Mouse (Mus musculus) embryonic facial prominence, embryonic 12.5 days (tissue): Measurements from ENCODE around the gene Klf13. TPM values are rescaled to one million over a fixed set of nuclear protein-coding genes. Genes with fewer than 3 reads are reported as not detected.

Source experiments
- ATAC-seq: fragments of 200-750 bp; cut with Nextera tagmentation; 2 replicates; pipeline ENCODE4 v1.8.0; 2017; ENCODE audit not compliant: insufficient number of reproducible peaks, insufficient read depth, low FRiP score, low TSS enrichment
- H3K27ac ChIP-seq: fragments of 300-500 bp; sonication (generic); 2 replicates; pipeline ENCODE4 v1.5.1; 2016; ENCODE audit warnings: mild to moderate bottlenecking
- H3K27me3 ChIP-seq: fragments of 300-500 bp; sonication (generic); 2 replicates; pipeline ENCODE4 v1.6.1; 2016; ENCODE audit warnings: mild to moderate bottlenecking, moderate library complexity
- H3K36me3 ChIP-seq: fragments of 300-500 bp; sonication (generic); 2 replicates; pipeline ENCODE4 v1.6.1; 2016; ENCODE audit warnings: mild to moderate bottlenecking
- H3K4me1 ChIP-seq: fragments of 300-500 bp; sonication (generic); 2 replicates; pipeline ENCODE4 v1.6.1; 2016
- H3K4me2 ChIP-seq: fragments of 300-500 bp; sonication (generic); replicated peaks from 2 replicates; pipeline ENCODE4 v1.6.1; 2016; ENCODE audit warnings: mild to moderate bottlenecking, moderate library complexity
- H3K4me3 ChIP-seq: fragments of 300-500 bp; sonication (generic); 2 replicates; pipeline ENCODE4 v1.5.1; 2016; ENCODE audit warnings: mild to moderate bottlenecking
- H3K9ac ChIP-seq: fragments of 300-500 bp; sonication (generic); 2 replicates; pipeline ENCODE4 v1.6.1; 2016; ENCODE audit warnings: mild to moderate bottlenecking, moderate library complexity
- H3K9me3 ChIP-seq: fragments of 300-500 bp; sonication (generic); 2 replicates; pipeline ENCODE4 v1.6.1; 2016; ENCODE audit warnings: mild to moderate bottlenecking, moderate library complexity
- WGBS: fragments of 180-500 bp; shearing (Covaris S2); methylation state at CpG from one replicate; pipeline ENCODE4 v1.1.7; 2016; 5-methylcytosine and 5-hydroxymethylcytosine counted together
- polyA plus RNA-seq: library from polyadenylated mRNA; unstranded; fragments of >200 nt; fragmentation: Nextera tagmentation; extraction: Ambion mirVana; gene quantifications from 2 replicates; pipeline ENCODE4 v1.2.1, GENCODE M21; 2016

Klf13 gene
- polyA plus RNA-seq, 1 experiment from 2014 or later, result 21.4 TPM

GRCm38 (mm10) chr7:63888674-63889073, 50.0 kb downstream of the Klf13 start:
- ATAC-seq, result no peak
- Histone ChIP-seq H3K4me2 (no peak overlapping the region), H3K27ac (no peak overlapping the region), H3K27me3 (no peaks in the 10 kb centered on the region), H3K4me1 (0 out of 2 replicates have a peak, but pooled peaks cover 3% of the 10 kb centered on the region), H3K36me3 (peaks cover 11% of the 10 kb centered on the region; the same call in 1 of the 2 replicates), H3K9me3 (no peaks in the 10 kb centered on the region), H3K9ac (no peak overlapping the region), H3K4me3 (no peak overlapping the region)
- WGBS, result 69% methylated on average over 6 of the region's 6 CpGs

DNA sequence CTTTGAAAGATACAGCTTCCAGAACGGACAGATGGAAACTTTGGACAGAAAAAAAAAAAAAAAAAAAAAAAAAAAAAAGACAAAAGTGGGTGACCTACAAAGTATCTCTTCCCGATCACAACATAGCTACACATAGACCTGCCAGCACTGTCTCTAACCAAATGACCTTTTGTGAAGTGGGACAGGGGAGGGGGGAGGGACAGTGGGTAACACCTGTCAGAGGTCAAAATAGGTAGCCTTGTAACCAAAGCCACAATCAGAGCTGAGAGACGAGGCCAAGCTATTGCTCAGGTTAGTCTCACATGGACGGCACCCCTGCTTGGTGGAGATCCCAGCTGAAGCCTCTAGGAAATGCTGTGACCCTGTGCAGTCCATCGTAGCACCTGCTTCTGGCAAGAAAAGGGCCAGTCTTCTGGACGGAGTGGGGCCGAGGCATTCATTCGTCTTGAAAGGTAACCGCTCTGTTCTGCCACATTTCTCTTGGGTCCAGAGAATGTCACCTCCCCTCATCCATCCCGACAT, 51.1 kb downstream of the Klf13 start:
- no peaks in the 10 kb centered on the region for H3K9me3 ChIP-seq
- no peak for ATAC-seq
- H3K27me3 ChIP-seq, result no peaks in the 10 kb centered on the region
- WGBS, result 82% methylated on average over 10 of the region's 10 CpGs
- H3K36me3 ChIP-seq, result peaks cover 11% of the 10 kb centered on the region; the same call in 1 of the 2 replicates
- 0 out of 2 replicates have a peak, but pooled peaks cover 3% of the 10 kb centered on the region for H3K4me1 ChIP-seq
- no peak overlapping the region for H3K9ac ChIP-seq
- no peak overlapping the region for H3K4me2 ChIP-seq
- H3K4me3 ChIP-seq, result no peak overlapping the region
- no peak overlapping the region for H3K27ac ChIP-seq

- Histone ChIP-seq H3K27ac (no peak overlapping the region), H3K4me2 (no peak overlapping the region), H3K9ac (no peak overlapping the region), H3K4me1 (0 out of 2 replicates have a peak, but pooled peaks cover 3% of the 10 kb centered on the region), H3K9me3 (no peaks in the 10 kb centered on the region), H3K27me3 (no peaks in the 10 kb centered on the region), H3K36me3 (peaks cover 11% of the 10 kb centered on the region; the same call in 1 of the 2 replicates), H3K4me3 (no peak overlapping the region)
- WGBS, result 50% methylated on average over 8 of the region's 8 CpGs
- no peak for ATAC-seq
These were observed 51.6 kb downstream of the Klf13 start for GRCm38 (mm10) chr7:63887034-63887551.

GRCm38 (mm10) chr7:63885025-63885424, 53.7 kb downstream of the Klf13 start:
- Histone ChIP-seq H3K4me2 (no peak overlapping the region), H3K36me3 (peaks cover 10% of the 10 kb centered on the region; the same call in 1 of the 2 replicates), H3K9ac (no peak overlapping the region), H3K27me3 (no peaks in the 10 kb centered on the region), H3K9me3 (no peaks in the 10 kb centered on the region), H3K27ac (no peak overlapping the region), H3K4me3 (no peak overlapping the region), H3K4me1 (0 out of 2 replicates have a peak, but pooled peaks cover 3% of the 10 kb centered on the region)
- 88% methylated on average over 7 of the region's 7 CpGs for WGBS
- ATAC-seq, result no peak

DNA sequence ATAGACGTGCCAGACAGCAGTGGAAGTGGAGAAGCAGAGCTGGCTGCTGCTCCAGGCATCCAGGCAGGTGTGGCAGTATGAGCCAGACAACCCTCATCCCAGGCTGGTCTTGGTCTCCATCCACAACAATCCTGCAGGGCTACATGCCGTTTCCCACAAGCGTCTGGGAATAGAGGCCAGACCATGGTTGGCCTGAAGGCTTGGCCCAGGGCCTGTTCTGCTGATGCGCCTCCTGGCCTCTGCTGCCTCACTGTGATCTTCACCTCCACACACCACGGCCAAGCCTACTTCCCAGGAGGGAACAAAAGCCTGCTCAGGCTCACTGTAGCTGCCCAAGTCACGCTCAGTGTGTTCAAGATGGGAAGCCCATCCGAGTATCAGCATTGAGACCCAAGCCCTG, 56.0 kb downstream of the Klf13 start:
- Histone ChIP-seq H3K27ac (no peak overlapping the region), H3K9me3 (no peaks in the 10 kb centered on the region), H3K9ac (no peak overlapping the region), H3K4me2 (no peak overlapping the region), H3K4me3 (no peak overlapping the region), H3K36me3 (no peaks in the 10 kb centered on the region), H3K4me1 (no peaks in the 10 kb centered on the region), H3K27me3 (no peaks in the 10 kb centered on the region)
- WGBS, result 87% methylated on average over 7 of the region's 7 CpGs
- ATAC-seq, result no peak

DNA sequence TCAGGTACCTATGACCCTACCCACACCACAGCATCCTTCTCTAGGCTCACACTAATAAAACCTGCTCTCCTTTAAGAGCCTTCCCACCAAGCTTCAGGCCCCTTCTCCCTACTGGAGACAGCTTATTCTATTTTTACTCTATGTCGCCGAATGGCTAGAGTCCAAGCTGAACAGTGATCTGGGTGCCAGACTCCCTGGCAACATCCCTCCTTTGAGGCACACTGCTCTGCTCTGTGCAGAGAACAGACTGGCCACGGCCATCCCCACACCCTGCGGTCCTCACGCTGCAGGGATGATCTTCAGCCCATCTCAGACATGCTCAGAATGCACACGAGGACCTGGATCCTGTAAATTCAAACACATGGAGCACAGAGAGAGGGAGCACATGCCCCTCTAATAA, 59.1 kb downstream of the Klf13 start:
- Histone ChIP-seq H3K27me3 (no peaks in the 10 kb centered on the region), H3K4me3 (no peak overlapping the region), H3K9me3 (no peaks in the 10 kb centered on the region), H3K36me3 (no peaks in the 10 kb centered on the region), H3K9ac (no peak overlapping the region), H3K4me2 (no peak overlapping the region), H3K27ac (no peak overlapping the region), H3K4me1 (no peaks in the 10 kb centered on the region)
- 87% methylated on average over 6 of the region's 6 CpGs for WGBS
- no peak for ATAC-seq

DNA sequence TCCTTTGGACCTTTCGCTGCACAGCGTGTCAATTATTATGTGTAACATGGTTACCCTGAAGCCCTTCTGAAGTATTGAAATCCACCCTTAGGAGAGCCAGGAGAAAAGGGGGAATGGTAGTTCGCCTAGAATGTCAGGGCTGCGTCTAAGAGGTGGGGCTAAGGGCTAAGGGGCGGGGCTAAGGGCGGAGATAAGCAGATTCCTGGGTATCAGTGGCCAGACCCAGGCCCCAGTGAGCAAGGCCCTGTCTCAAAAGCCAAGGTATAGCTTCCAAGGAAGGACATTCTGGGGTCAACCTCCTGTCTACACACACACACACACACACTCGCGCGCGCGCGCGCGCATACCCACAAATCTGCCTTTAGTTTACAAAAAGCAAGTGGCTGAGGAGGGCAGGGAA, 61.1 kb downstream of the Klf13 start:
- Histone ChIP-seq H3K4me1 (no peaks in the 10 kb centered on the region), H3K9ac (no peak overlapping the region; the same call in 1 of the 2 replicates), H3K9me3 (no peaks in the 10 kb centered on the region), H3K36me3 (no peaks in the 10 kb centered on the region), H3K27ac (no peak overlapping the region), H3K27me3 (no peaks in the 10 kb centered on the region), H3K4me2 (no peak overlapping the region), H3K4me3 (no peak overlapping the region)
- no peak for ATAC-seq
- 27% methylated on average over 14 of the region's 14 CpGs for whole genome bisulfite sequencing

GRCm38 (mm10) chr7:63876640-63877039, 62.1 kb downstream of the Klf13 start:
- H3K9me3 ChIP-seq, result no peaks in the 10 kb centered on the region
- no peaks in the 10 kb centered on the region for H3K27me3 ChIP-seq
- H3K4me3 ChIP-seq, result no peak overlapping the region
- no peak overlapping the region for H3K4me2 ChIP-seq
- 85% methylated on average over 2 of the region's 2 CpGs for WGBS
- no peak for ATAC-seq
- no peaks in the 10 kb centered on the region for H3K4me1 ChIP-seq
- H3K9ac ChIP-seq, result no peak overlapping the region
- H3K27ac ChIP-seq, result no peak overlapping the region
- no peaks in the 10 kb centered on the region for H3K36me3 ChIP-seq

GRCm38 (mm10) chr7:63875686-63876085, 63.0 kb downstream of the Klf13 start:
- Histone ChIP-seq H3K4me2 (no peak overlapping the region), H3K27me3 (no peaks in the 10 kb centered on the region), H3K9ac (no peak overlapping the region), H3K4me3 (no peak overlapping the region), H3K4me1 (no peaks in the 10 kb centered on the region), H3K27ac (no peak overlapping the region), H3K36me3 (no peaks in the 10 kb centered on the region), H3K9me3 (no peaks in the 10 kb centered on the region)
- no peak for ATAC-seq

GRCm38 (mm10) chr7:63873880-63874279, 64.8 kb downstream of the Klf13 start:
- H3K36me3 ChIP-seq, result no peaks in the 10 kb centered on the region
- no peaks in the 10 kb centered on the region for H3K4me1 ChIP-seq
- WGBS, result 58% methylated on average over 12 of the region's 12 CpGs
- H3K4me2 ChIP-seq, result no peak overlapping the region
- no peaks in the 10 kb centered on the region for H3K27me3 ChIP-seq
- no peak overlapping the region for H3K4me3 ChIP-seq
- no peak for ATAC-seq
- H3K27ac ChIP-seq, result no peak overlapping the region
- H3K9ac ChIP-seq, result no peak overlapping the region
- H3K9me3 ChIP-seq, result no peaks in the 10 kb centered on the region

GRCm38 (mm10) chr7:63871698-63872097, 67.0 kb downstream of the Klf13 start:
- ATAC-seq, result no peak
- WGBS, result 91% methylated on average over 6 of the region's 6 CpGs

GRCm38 (mm10) chr7:63868356-63868918, 70.3 kb downstream of the Klf13 start:
- Histone ChIP-seq H3K27me3 (no peaks in the 10 kb centered on the region), H3K9ac (no peak overlapping the region), H3K4me3 (no peak overlapping the region), H3K36me3 (no peaks in the 10 kb centered on the region), H3K4me2 (no peak overlapping the region), H3K9me3 (no peaks in the 10 kb centered on the region), H3K4me1 (no peaks in the 10 kb centered on the region), H3K27ac (no peak overlapping the region)
- ATAC-seq, result no peak
- 73% methylated on average over 6 of the region's 6 CpGs for WGBS

More at GRCm38 (mm10) chr7:63871698-63872097, 67.0 kb downstream of the Klf13 start:
- H3K9ac ChIP-seq, result no peak overlapping the region
- no peaks in the 10 kb centered on the region for H3K27me3 ChIP-seq
- no peaks in the 10 kb centered on the region for H3K36me3 ChIP-seq
- no peak overlapping the region for H3K4me2 ChIP-seq
- H3K4me3 ChIP-seq, result no peak overlapping the region
- no peaks in the 10 kb centered on the region for H3K9me3 ChIP-seq
- H3K4me1 ChIP-seq, result no peaks in the 10 kb centered on the region
- no peak overlapping the region for H3K27ac ChIP-seq
